Mouse (Mus musculus): ENCODE data around the gene Srpx2. TPM values are rescaled to one million over a fixed set of nuclear protein-coding genes. Genes with fewer than 3 reads are reported as not detected.

Srpx2 gene
- polyA plus RNA-seq (2017; shearing (Covaris generic)) = not detected

DNA sequence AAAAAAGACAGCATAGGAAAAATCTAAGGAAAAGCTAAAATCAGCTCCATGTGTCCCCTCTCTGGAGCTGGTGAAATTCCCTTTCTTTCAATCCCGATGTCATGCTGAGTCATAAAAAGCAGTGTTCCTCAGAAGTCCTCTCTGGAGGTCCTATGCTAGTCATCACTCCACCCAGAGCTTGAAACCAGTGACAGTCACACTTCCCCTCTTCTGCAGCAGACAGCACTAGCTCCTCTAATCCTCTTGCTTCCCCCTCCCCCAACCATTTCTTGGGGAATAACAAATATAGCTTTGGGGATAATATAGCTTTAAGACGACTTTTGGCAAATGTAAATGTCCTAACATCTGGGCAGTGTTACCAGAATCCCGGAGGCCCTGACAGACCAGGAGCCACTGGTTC lies at the start of gene Srpx2:
Gene Srpx2 (plus strand): TSS at position 166 of the 400 bp plus-strand sequence.
- no peak for ATAC-seq

- ATAC-seq = no peak
These were observed 38.5 kb upstream of the Srpx2 start for GRCm38 (mm10) chrX:133869743-133870142.

GRCm38 (mm10) chrX:133887308-133887707 lies 20.9 kb upstream of the Srpx2 start:
- peak; percentile 49 for ATAC-seq

- no peak for ATAC-seq
These were observed 20.1 kb upstream of the Srpx2 start for GRCm38 (mm10) chrX:133888111-133888510.

- ATAC-seq = peak; percentile 94
These were observed 10.1 kb upstream of the Srpx2 start, which contains the start of gene Tspan6 for GRCm38 (mm10) chrX:133898014-133898542. Gene Tspan6 (minus strand): TSS chrX:133898429.

DNA sequence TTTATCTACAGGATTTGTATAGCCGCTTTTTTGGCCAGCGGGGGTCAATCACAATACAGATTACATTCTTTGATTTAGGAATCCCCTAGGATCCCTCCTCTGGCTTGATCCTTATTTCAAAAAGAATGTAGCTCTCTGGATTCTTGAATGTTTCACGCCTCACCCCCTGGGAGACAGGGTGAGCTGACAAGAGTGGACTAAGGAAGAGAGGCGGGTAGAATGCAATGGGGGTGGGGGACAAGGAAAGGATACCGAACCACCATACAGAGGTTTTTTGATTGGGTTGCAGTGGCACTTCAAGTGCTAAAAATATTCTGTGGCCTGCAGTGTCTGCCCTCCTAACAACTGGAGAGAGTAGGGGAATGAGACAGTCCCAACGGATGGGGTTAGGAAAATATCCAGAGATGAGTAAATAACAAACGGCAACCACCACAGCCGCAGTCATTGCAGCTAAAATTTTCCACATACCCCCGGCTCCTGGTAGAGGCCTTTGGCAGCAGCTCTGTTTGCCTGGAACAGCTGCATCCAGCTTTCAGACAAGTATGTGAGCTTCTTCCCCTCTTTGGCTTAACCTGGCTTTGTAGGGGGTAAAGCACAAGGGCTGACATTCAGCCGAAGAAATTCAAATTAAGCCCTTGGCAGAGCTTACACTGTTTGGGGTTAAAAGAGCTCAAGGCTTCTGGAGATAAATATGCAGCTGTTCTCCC lies 3.3 kb downstream of the Srpx2 start:
- ATAC-seq = no peak

DNA sequence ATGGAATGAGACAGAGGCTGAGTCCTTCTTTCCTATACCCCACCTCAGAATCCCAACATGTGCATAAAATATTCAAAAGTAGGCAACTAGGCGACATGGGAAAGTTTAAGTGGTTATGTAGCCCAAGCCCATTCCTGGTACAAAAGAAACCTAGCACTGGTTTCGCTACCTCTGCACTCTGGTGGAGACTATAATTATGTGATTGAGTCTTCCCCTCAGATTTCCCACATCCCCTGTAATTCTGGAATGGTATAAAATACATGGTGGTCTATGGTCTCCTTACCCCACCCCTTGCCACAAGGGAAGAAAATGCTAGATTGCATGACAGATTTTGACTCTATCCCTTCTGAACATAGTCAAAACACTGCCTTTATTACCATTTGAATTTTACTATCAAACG lies 4.8 kb downstream of the Srpx2 start:
- no peak for ATAC-seq

DNA sequence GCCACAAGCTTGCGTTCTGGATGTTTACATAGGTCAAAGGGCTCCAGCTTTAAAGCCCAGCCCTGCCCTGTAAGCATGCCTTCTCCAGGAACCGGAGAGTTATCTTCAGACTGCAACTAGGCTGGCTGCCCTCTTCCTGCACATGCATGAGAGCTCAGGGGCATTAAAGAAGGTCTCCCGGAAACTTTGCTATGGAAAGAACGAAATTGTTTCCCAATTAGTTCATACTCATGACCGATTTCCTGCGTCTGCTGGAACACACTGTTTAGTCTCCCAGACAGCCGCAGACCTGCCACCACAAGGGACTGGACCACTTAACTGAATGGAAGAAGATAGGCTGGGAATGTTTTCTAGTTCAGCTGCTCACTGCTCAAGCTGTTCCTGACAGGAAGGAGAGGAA lies 6.0 kb downstream of the Srpx2 start:
- no peak for ATAC-seq

DNA sequence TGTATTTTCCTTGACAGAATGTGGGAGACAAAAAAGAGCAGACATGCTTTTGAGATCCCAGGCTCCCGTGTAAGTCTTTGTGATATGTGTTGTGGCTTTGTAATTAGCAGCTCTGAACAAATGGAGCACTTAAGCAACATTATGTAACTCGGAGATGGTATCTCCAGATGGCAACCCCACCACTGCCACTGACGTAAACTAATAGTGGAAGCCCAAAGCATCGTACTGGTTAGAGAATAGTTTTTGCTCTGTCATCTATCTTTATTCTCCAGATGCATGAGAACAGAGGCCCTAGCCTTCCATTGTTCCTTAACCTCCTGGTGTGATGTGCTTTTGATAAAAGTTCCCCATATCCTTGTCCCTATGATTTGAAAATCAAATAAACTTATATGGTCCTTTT lies 13.0 kb downstream of the Srpx2 start:
- no peak for ATAC-seq

DNA sequence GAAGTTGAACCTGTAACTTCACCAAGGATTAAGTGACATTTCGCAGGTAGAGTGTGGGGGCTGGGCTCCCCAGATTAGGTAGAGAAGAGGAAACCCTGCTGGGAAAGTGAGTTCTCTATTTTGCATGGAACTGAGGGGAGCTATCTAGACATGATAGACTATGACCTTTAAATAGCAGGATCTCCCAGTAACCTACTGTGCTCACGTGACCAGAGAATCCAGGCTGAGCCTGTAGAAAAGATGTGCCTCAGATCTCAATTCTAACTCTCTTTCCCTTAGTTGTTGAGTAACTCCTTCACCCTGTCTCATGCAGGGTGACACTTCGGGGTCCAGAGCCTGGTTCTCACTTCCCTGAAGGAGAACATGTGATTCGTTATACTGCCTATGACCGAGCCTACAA lies 18.5 kb downstream of the Srpx2 start:
- no peak for ATAC-seq

DNA sequence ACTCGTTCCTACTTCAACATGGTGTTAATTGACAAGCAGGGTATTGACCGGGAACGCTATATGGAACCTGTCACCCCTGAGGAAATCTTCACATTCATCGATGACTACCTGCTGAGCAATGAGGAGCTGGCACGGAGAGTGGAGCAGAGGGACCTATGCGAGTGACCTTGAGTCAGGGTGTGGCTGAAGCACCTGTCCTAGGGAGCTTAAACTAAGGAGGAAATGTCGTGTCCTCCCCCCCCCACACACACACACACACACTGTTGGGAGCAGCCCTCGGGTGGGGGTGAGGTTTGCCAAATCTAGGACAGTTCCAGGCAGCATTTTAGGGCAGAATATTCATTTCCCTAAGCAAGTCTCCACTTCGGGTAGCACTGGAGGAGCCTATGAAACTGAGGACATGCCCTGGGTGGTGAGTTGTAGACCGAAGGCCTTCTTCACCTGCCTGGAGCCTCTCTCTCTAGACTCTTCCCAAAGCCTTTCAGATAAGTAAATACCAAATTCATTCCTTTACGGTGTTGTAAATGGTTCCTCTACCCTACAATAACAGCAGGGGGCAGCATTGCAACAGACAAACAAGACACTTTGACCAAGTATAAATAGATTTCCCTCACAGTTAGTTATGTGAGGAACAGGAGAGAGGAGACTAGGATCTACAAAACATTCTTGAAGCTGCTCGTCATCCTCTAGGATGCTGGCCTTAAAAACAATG lies 23.2 kb downstream of the Srpx2 start:
- peak; percentile 57 for ATAC-seq

DNA sequence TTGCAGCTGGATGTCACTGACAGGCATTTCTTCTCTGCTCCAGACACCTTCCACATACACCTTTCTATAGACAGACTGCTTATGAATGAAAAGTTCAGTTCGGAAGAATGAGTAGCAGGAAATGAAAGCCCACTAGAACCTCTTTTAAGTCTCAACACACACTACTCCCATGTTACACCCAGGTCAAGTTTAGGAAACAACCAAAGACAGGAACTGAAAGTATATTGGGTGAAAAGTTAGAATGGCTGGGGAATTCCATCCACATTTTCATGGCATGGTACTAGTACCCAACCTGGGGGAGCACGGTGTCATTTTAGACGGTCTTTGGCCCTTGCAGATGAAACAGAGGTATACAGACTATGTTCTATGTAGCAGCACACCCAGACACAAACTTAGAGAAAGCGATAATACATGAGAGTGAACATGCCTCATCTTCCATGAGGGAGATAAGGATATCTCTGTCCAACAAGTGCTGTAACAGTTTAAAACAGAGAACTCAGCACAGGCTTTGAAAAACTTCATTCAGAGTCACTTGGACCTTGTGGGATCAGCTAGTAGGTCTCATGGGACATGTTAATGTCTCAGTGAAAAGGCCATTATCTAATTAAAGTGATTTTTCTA lies 28.5 kb downstream of the Srpx2 start:
- no peak for ATAC-seq

GRCm38 (mm10) chrX:133939561-133939960 lies 31.3 kb downstream of the Srpx2 start:
- no peak for ATAC-seq

- ATAC-seq = peak; percentile 99
These were observed 39.2 kb downstream of the Srpx2 start for GRCm38 (mm10) chrX:133947427-133947826.

- no peak for ATAC-seq
These were observed 46.4 kb downstream of the Srpx2 start for GRCm38 (mm10) chrX:133954661-133955060.

GRCm38 (mm10) chrX:133960617-133961016 lies 52.4 kb downstream of the Srpx2 start:
- peak; percentile 89 for ATAC-seq

GRCm38 (mm10) chrX:133964615-133965014 lies 56.4 kb downstream of the Srpx2 start:
- ATAC-seq = no peak

DNA sequence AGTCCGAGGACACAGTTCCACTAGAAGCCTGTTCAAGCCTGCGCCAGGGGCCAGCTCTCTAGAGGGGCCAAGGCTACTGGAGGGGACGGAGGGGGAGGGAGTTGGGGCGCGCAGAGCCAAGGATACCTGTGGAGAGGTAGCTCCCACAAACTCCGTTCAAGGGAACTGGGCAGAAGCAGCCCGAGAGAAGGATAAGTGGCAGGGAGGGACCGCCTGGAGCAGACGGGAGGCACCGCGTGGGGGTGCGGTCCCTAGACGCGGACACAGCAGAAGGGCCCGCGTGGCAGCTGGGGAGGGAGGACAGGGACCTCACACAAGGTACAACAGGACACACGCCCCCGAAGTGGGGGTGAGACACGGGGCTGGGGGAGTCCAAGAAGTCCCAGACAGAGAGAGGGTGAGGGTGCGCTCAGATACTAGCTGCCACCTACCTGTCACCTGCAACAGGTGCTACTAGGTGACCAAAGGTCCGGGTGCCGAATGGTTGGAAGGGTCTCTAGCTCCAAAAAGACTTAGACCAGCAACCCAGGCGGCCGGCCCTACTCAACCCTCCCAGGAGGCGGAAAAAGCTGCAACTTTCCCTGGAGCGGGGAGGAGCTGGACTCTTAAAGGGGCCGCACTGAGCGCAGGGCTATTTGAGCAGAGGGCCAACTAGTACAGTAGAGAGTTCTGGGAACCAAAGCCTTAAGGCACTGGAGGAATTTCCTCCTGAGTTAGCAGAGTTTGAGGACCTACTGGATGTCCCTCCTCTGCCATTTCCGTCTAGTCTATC lies 73.2 kb downstream of the Srpx2 start, which contains the start of gene Sytl4:
Gene Sytl4 (minus strand): TSS at position 582 of the 772 bp plus-strand sequence.
- no peak for ATAC-seq
